Mouse (Mus musculus): ENCODE measurements at regions not wholly inside any gene's neighbourhood (a gene's known extent, or its start where the extent isn't known, plus 50 kb on each side); places are given as distances from the start of the nearest gene placed in this dataset.
"Not testable (repeated sequence)": the region's sequence is repeated elsewhere in the genome, so short reads cannot be mapped to it uniquely, and the experiment has no call there.

- 55% methylated on average over 1 of the region's 1 CpGs for WGBS
- H3K27ac ChIP-seq (ENCODE audit: low read length); H3K9me3 ChIP-seq (replicated peaks; ENCODE audit: control insufficient read depth, low read length); H3K27me3 ChIP-seq (ENCODE audit: control insufficient read depth, insufficient read depth, low read length); H3K4me2 ChIP-seq (ENCODE audit: low read depth, low read length); H3K4me1 ChIP-seq (ENCODE audit: control insufficient read depth, insufficient read depth, low read length); H3K4me3 ChIP-seq (ENCODE audit: low read length); H3K9ac ChIP-seq (ENCODE audit: low read length); H3K36me3 ChIP-seq (ENCODE audit: control insufficient read depth, insufficient read depth); ATAC-seq (replicated peaks; ENCODE audit: extremely low read depth, insufficient read depth, low FRiP score): not testable (repeated sequence)
Measured at GRCm38 (mm10) chr8:28523506-28523905, 1076.0 kb downstream of the Poteg start.

GRCm38 (mm10) chr8:28547236-28547635 lies 1099.8 kb downstream of the Poteg start:
- H3K4me2 ChIP-seq (ENCODE audit: low read depth, low read length): no peak overlapping the region
- ATAC-seq (replicated peaks; ENCODE audit: extremely low read depth, insufficient read depth, low FRiP score): no peak
- peaks cover 5% of the 10 kb centered on the region for H3K9me3 ChIP-seq (replicated peaks; ENCODE audit: control insufficient read depth, low read length)
- H3K4me1 ChIP-seq (ENCODE audit: control insufficient read depth, insufficient read depth, low read length): no peaks in the 10 kb centered on the region
- H3K36me3 ChIP-seq (ENCODE audit: control insufficient read depth, insufficient read depth): no peaks in the 10 kb centered on the region
- H3K27ac ChIP-seq (ENCODE audit: low read length): no peak overlapping the region
- H3K4me3 ChIP-seq (ENCODE audit: low read length): no peak overlapping the region
- no peak overlapping the region for H3K9ac ChIP-seq (ENCODE audit: low read length)
- no peaks in the 10 kb centered on the region for H3K27me3 ChIP-seq (ENCODE audit: control insufficient read depth, insufficient read depth, low read length)

DNA sequence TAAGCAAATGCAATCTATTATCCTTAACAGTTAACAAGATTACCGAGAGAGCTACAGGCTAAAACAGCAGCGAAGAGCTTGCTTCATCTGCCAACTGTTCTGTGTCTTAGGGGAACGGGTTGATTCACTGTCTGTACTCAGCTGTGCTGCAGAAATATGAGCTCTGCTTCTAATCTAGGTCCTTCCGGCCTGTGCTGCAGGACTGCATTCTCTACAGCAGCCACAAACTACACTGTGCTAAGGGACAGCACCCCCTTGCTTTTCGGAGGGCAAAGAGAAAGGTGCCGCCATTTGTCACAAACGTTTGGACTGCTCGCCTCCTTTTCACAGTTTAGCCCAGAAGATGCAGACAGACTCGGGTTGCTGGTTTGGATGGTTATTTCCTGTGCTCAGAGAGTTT lies 1112.4 kb downstream of the Poteg start:
- no peaks in the 10 kb centered on the region for H3K36me3 ChIP-seq (ENCODE audit: control insufficient read depth, insufficient read depth)
- H3K9ac ChIP-seq (ENCODE audit: low read length): no peak overlapping the region
- no peaks in the 10 kb centered on the region for H3K4me1 ChIP-seq (ENCODE audit: control insufficient read depth, insufficient read depth, low read length)
- H3K27me3 ChIP-seq (ENCODE audit: control insufficient read depth, insufficient read depth, low read length): no peaks in the 10 kb centered on the region
- no peak for ATAC-seq (replicated peaks; ENCODE audit: extremely low read depth, insufficient read depth, low FRiP score)
- H3K4me2 ChIP-seq (ENCODE audit: low read depth, low read length): 0 out of 2 replicates have a peak overlapping the region, but pooled peaks have one; percentile 3
- H3K9me3 ChIP-seq (replicated peaks; ENCODE audit: control insufficient read depth, low read length): no peaks in the 10 kb centered on the region
- 49% methylated on average over 9 of the region's 9 CpGs for WGBS
- H3K27ac ChIP-seq (ENCODE audit: low read length): no peak overlapping the region
- H3K4me3 ChIP-seq (ENCODE audit: low read length): no peak overlapping the region

DNA sequence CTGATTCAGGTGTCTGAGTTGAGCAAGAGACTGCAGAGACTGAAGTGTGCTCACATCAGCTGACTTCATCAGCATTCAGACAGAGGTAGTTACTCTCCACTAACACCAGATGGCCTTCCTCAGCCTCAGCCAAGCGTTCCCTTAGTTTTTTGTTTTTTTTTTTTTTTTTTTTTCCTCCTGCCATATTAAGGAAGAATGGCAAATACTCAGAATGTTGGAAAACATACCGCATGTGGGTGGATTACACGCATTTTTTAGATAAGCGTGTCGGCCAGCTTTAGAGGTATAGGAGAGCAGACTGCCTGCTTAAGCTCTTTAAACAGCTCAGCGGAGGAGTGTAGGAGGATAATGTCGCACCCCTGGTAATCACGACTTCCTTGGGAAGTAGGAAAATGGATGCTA lies 1131.8 kb downstream of the Poteg start:
- Histone ChIP-seq H3K9me3 (replicated peaks; ENCODE audit: control insufficient read depth, low read length) (no peaks in the 10 kb centered on the region), H3K27me3 (ENCODE audit: control insufficient read depth, insufficient read depth, low read length) (no peaks in the 10 kb centered on the region), H3K4me2 (ENCODE audit: low read depth, low read length) (peak overlapping the region; percentile 53), H3K9ac (ENCODE audit: low read length) (no peak overlapping the region), H3K27ac (ENCODE audit: low read length) (no peak overlapping the region), H3K4me1 (ENCODE audit: control insufficient read depth, insufficient read depth, low read length) (no peaks in the 10 kb centered on the region), H3K4me3 (ENCODE audit: low read length) (peak overlapping the region; percentile 19; the same call in 1 of the 2 replicates), H3K36me3 (ENCODE audit: control insufficient read depth, insufficient read depth) (no peaks in the 10 kb centered on the region)
- ATAC-seq (replicated peaks; ENCODE audit: extremely low read depth, insufficient read depth, low FRiP score): no peak; the same call in 1 of the 2 replicates
- WGBS: 25% methylated on average over 8 of the region's 8 CpGs

- no peak overlapping the region for H3K9ac ChIP-seq (ENCODE audit: low read length)
- WGBS: 97% methylated on average over 2 of the region's 2 CpGs
- no peak for ATAC-seq (replicated peaks; ENCODE audit: extremely low read depth, insufficient read depth, low FRiP score)
- no peak overlapping the region for H3K4me3 ChIP-seq (ENCODE audit: low read length)
- no peaks in the 10 kb centered on the region for H3K36me3 ChIP-seq (ENCODE audit: control insufficient read depth, insufficient read depth)
- H3K27ac ChIP-seq (ENCODE audit: low read length): no peak overlapping the region
- no peaks in the 10 kb centered on the region for H3K9me3 ChIP-seq (replicated peaks; ENCODE audit: control insufficient read depth, low read length)
- H3K4me1 ChIP-seq (ENCODE audit: control insufficient read depth, insufficient read depth, low read length): no peaks in the 10 kb centered on the region
- no peaks in the 10 kb centered on the region for H3K27me3 ChIP-seq (ENCODE audit: control insufficient read depth, insufficient read depth, low read length)
- no peak overlapping the region for H3K4me2 ChIP-seq (ENCODE audit: low read depth, low read length)
Measured at GRCm38 (mm10) chr8:28580821-28581220, 1133.4 kb downstream of the Poteg start.

DNA sequence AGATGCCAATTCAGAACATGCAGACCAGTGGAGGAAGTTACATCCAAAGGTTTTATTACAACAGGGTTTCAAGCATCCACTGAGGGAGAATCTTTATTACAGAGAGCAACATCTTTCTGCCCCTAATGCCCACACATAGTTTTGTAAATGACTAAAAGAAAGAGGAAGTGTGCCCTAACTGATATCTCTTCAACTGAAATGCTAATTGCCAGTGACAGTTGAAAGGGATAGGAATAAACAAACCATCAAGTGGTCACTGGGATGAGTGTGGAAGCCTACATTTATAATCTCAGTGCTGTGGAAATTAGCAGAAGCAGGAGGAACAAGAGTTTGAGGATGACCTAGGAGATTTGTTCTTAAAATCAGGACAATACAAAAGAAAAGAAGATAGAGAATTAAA lies 1142.5 kb downstream of the Poteg start:
- Histone ChIP-seq H3K4me3 (ENCODE audit: low read length) (no peak overlapping the region), H3K9ac (ENCODE audit: low read length) (no peak overlapping the region), H3K27ac (ENCODE audit: low read length) (no peak overlapping the region), H3K4me2 (ENCODE audit: low read depth, low read length) (no peak overlapping the region), H3K4me1 (ENCODE audit: control insufficient read depth, insufficient read depth, low read length) (peaks cover 3% of the 10 kb centered on the region; the same call in 1 of the 2 replicates), H3K27me3 (ENCODE audit: control insufficient read depth, insufficient read depth, low read length) (no peaks in the 10 kb centered on the region), H3K9me3 (replicated peaks; ENCODE audit: control insufficient read depth, low read length) (no peaks in the 10 kb centered on the region), H3K36me3 (ENCODE audit: control insufficient read depth, insufficient read depth) (no peaks in the 10 kb centered on the region)
- no peak for ATAC-seq (replicated peaks; ENCODE audit: extremely low read depth, insufficient read depth, low FRiP score)

DNA sequence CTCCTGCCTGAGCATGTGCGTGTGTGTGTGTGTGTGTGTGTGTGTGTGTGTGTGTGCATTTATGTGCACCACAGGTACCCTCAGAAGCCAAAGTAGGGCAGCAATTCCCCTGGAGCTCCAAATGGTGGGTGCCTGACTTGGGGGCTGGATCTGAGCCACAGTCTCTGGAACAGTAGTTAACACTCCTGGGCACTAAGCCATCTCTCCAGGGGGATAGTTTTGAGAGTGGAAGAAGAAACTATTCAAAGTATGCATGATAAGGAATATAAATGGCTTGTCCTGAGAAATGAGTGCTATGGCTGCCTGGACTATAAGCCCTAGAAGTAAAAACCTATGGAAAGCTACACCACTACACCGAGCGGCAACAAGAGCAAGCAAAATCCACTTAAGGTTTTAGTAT lies 1145.8 kb downstream of the Poteg start:
- Histone ChIP-seq H3K4me3 (ENCODE audit: low read length) (peak overlapping the region; percentile 35), H3K4me2 (ENCODE audit: low read depth, low read length) (peak overlapping the region; percentile 57), H3K9ac (ENCODE audit: low read length) (peak overlapping the region; percentile 56), H3K36me3 (ENCODE audit: control insufficient read depth, insufficient read depth) (no peaks in the 10 kb centered on the region), H3K4me1 (ENCODE audit: control insufficient read depth, insufficient read depth, low read length) (peaks cover 16% of the 10 kb centered on the region; the same call in 1 of the 2 replicates), H3K9me3 (replicated peaks; ENCODE audit: control insufficient read depth, low read length) (no peaks in the 10 kb centered on the region), H3K27ac (ENCODE audit: low read length) (peak overlapping the region; percentile 98), H3K27me3 (ENCODE audit: control insufficient read depth, insufficient read depth, low read length) (no peaks in the 10 kb centered on the region)
- peak; percentile 73 for ATAC-seq (replicated peaks; ENCODE audit: extremely low read depth, insufficient read depth, low FRiP score)
- WGBS: 43% methylated on average over 3 of the region's 3 CpGs

- Histone ChIP-seq H3K27me3 (ENCODE audit: control insufficient read depth, insufficient read depth, low read length) (no peaks in the 10 kb centered on the region), H3K27ac (ENCODE audit: low read length) (peak overlapping the region; percentile 98), H3K9ac (ENCODE audit: low read length) (peak overlapping the region; percentile 54), H3K4me1 (ENCODE audit: control insufficient read depth, insufficient read depth, low read length) (peaks cover 16% of the 10 kb centered on the region; the same call in 1 of the 2 replicates), H3K4me3 (ENCODE audit: low read length) (peak overlapping the region; percentile 35), H3K9me3 (replicated peaks; ENCODE audit: control insufficient read depth, low read length) (no peaks in the 10 kb centered on the region), H3K36me3 (ENCODE audit: control insufficient read depth, insufficient read depth) (no peaks in the 10 kb centered on the region), H3K4me2 (ENCODE audit: low read depth, low read length) (peak overlapping the region; percentile 57)
- peak; percentile 88 for ATAC-seq (replicated peaks; ENCODE audit: extremely low read depth, insufficient read depth, low FRiP score)
- WGBS: 26% methylated on average over 12 of the region's 12 CpGs
Measured at GRCm38 (mm10) chr8:28594191-28594590, 1146.7 kb downstream of the Poteg start.

- no peaks in the 10 kb centered on the region for H3K27me3 ChIP-seq (ENCODE audit: control insufficient read depth, insufficient read depth, low read length)
- ATAC-seq (replicated peaks; ENCODE audit: extremely low read depth, insufficient read depth, low FRiP score): no peak
- WGBS: 35% methylated on average over 7 of the region's 8 CpGs
- H3K9ac ChIP-seq (ENCODE audit: low read length): peak overlapping the region; percentile 54
- no peaks in the 10 kb centered on the region for H3K36me3 ChIP-seq (ENCODE audit: control insufficient read depth, insufficient read depth)
- peak overlapping the region; percentile 57 for H3K4me2 ChIP-seq (ENCODE audit: low read depth, low read length)
- H3K4me1 ChIP-seq (ENCODE audit: control insufficient read depth, insufficient read depth, low read length): peaks cover 16% of the 10 kb centered on the region; the same call in 1 of the 2 replicates
- no peaks in the 10 kb centered on the region for H3K9me3 ChIP-seq (replicated peaks; ENCODE audit: control insufficient read depth, low read length)
- peak overlapping the region; percentile 35 for H3K4me3 ChIP-seq (ENCODE audit: low read length)
- peak overlapping the region; percentile 98 for H3K27ac ChIP-seq (ENCODE audit: low read length)
Measured at GRCm38 (mm10) chr8:28594606-28595005, 1147.1 kb downstream of the Poteg start.
